Mouse (Mus musculus) thymus, adult 2 months (tissue): ENCODE results near the gene Zw10.

Experiments used
- CTCF ChIP-seq: fragments of 200-500 bp; IDR thresholded peaks from 2 replicates; pipeline ENCODE4 v1.5.1; 2012; ENCODE audit warnings: mild to moderate bottlenecking, control low read depth, low read length, moderate library complexity, borderline replicate concordance; ENCODE audit not compliant: control insufficient read depth, poor library complexity, insufficient read depth; ENCODE audit errors: extremely low read depth
- POLR2A ChIP-seq: fragments of 200-500 bp; IDR thresholded peaks from 2 replicates; pipeline ENCODE4 v1.6.1; 2012; ENCODE audit warnings: mild to moderate bottlenecking, low read length, control low read depth, moderate library complexity; ENCODE audit not compliant: control insufficient read depth, poor library complexity, insufficient read depth; ENCODE audit errors: extremely low read depth

DNA sequence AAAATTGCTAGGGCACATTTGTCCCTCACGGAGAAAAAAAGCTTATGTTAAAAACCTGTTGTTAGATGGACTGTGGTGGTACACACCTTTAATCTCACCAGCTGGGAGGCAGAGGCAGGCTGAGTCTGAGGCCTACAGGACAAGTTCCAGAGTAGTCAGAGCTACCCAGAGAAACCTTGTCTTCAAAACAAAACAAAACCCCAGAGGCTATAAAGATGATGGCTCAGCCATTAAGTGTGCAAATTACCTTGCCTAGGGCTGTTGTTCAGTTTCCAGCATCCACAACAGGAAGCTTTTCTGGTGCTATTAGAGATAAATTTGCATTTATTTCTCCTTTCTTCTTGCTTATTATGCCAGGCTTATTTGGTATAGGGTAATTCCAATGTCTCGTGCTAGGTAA is 30.9 kb upstream of the Zw10 start:
- TF ChIP-seq CTCF (no peak), POLR2A (no peak)
